Mouse (Mus musculus) forebrain, embryonic 11.5 days (tissue): Measurements from ENCODE around the gene Stx18. TPM values are rescaled to one million over a fixed set of nuclear protein-coding genes. Genes with fewer than 3 reads are reported as not detected.

Experiments
- ATAC-seq: fragments of 200-750 bp; cut with Nextera tagmentation; replicated peaks from 2 replicates; pipeline ENCODE4 v1.8.0; 2017; ENCODE audit warnings: moderate TSS enrichment; ENCODE audit not compliant: low FRiP score
- DNase-seq: peaks from one replicate; pipeline ENCODE4 v3.0.0-alpha.2; 2017; ENCODE audit warnings: low spot score
- H3K27ac ChIP-seq: fragments of 300-500 bp; sonication (generic); 2 replicates; pipeline ENCODE4 v1.5.1; 2014; ENCODE audit warnings: low read depth, low read length
- H3K27me3 ChIP-seq: fragments of 300-500 bp; sonication (generic); 2 replicates; pipeline ENCODE4 v1.6.1; 2014; ENCODE audit warnings: mild to moderate bottlenecking, low read length, mixed read lengths; ENCODE audit not compliant: control insufficient read depth, insufficient read depth
- H3K36me3 ChIP-seq: fragments of 300-500 bp; sonication (generic); 2 replicates; pipeline ENCODE4 v1.6.1; 2014; ENCODE audit warnings: mild to moderate bottlenecking, low read length, moderate library complexity, mixed read lengths; ENCODE audit not compliant: control insufficient read depth, insufficient read depth
- H3K4me1 ChIP-seq: fragments of 300-500 bp; sonication (generic); replicated peaks from 2 replicates; pipeline ENCODE4 v1.6.1; 2014; ENCODE audit warnings: low read length, mixed read lengths; ENCODE audit not compliant: control insufficient read depth, insufficient read depth
- H3K4me2 ChIP-seq: fragments of 300-500 bp; sonication (generic); 2 replicates; pipeline ENCODE4 v1.6.1; 2014; ENCODE audit warnings: low read depth, mild to moderate bottlenecking, low read length, moderate library complexity, mixed read lengths; ENCODE audit not compliant: severe bottlenecking
- H3K4me3 ChIP-seq: fragments of 300-500 bp; sonication (generic); 2 replicates; pipeline ENCODE4 v1.5.1; 2014; ENCODE audit warnings: low read depth, low read length
- H3K9ac ChIP-seq: fragments of 300-500 bp; sonication (generic); 2 replicates; pipeline ENCODE4 v1.6.1; 2014; ENCODE audit warnings: low read length
- H3K9me3 ChIP-seq: fragments of 300-500 bp; sonication (generic); 2 replicates; pipeline ENCODE4 v1.6.1; 2016; ENCODE audit warnings: low read length, mixed read lengths; ENCODE audit not compliant: control insufficient read depth
- WGBS: fragments of 180-500 bp; shearing (Covaris S2); extraction: QIAGEN DNeasy Blood & Tissue Kit; methylation state at CpG from one replicate; pipeline ENCODE4 v1.1.7; 2014; 5-methylcytosine and 5-hydroxymethylcytosine counted together
- polyA plus RNA-seq: library from polyadenylated mRNA; unstranded; fragments of >200 nt; fragmentation: Nextera tagmentation; extraction: Ambion mirVana; gene quantifications from 2 replicates; pipeline ENCODE4 v1.2.1, GENCODE M21; 2014

Stx18 gene
- polyA plus RNA-seq, 1 experiment from 2014 or later: 53.5 TPM

DNA sequence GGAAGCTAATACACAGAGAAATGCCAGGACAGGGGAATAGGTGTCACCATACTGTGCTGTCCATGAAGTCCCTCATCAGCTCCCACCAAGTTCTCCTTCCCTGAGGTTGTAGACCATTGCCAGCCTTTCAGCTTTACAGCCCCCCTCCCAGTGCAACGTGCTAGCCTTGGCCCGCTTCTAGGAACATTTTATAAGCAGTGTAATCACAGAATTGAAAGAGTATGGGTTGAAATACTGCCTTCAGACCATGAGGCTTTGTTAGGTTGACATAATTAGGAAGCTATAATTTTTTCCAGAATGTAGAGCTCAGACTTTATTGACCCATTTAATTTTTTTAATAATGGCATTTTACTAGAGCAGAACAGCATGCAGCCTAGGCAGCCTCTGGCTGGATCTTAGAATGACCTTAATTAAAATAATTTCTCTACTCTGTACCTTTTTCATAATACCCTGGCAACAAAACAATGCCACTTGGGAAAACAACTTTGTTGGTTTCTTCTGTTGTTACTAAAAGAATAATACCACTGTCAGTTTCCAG lies 60.7 kb downstream of the Stx18 start:
- Histone ChIP-seq H3K36me3 (no peaks in the 10 kb centered on the region), H3K9me3 (no peaks in the 10 kb centered on the region), H3K27me3 (no peaks in the 10 kb centered on the region), H3K4me3 (no peak overlapping the region), H3K4me2 (no peak overlapping the region), H3K27ac (no peak overlapping the region), H3K4me1 (no peaks in the 10 kb centered on the region), H3K9ac (no peak overlapping the region)
- ATAC-seq: no peak
- no peak for DNase-seq
- 75% methylated on average over 2 of the region's 2 CpGs for WGBS

- 76% methylated on average over 2 of the region's 2 CpGs for WGBS
- H3K27me3 ChIP-seq: no peaks in the 10 kb centered on the region
- no peak for ATAC-seq
- no peak overlapping the region for H3K9ac ChIP-seq
- H3K4me3 ChIP-seq: no peak overlapping the region
- H3K27ac ChIP-seq: no peak overlapping the region
- H3K36me3 ChIP-seq: no peaks in the 10 kb centered on the region; the same call in 1 of the 2 replicates
- H3K4me1 ChIP-seq: no peaks in the 10 kb centered on the region
- H3K9me3 ChIP-seq: no peaks in the 10 kb centered on the region
- no peak for DNase-seq
- no peak overlapping the region for H3K4me2 ChIP-seq
Observed at GRCm38 (mm10) chr5:38102945-38103344, 64.4 kb downstream of the Stx18 start.

- 93% methylated on average over 14 of the region's 14 CpGs for WGBS
- Histone ChIP-seq H3K4me3 (no peak overlapping the region), H3K36me3 (no peaks in the 10 kb centered on the region; the same call in 1 of the 2 replicates), H3K27ac (no peak overlapping the region), H3K9ac (no peak overlapping the region), H3K4me1 (no peaks in the 10 kb centered on the region), H3K4me2 (no peak overlapping the region), H3K27me3 (no peaks in the 10 kb centered on the region), H3K9me3 (no peaks in the 10 kb centered on the region)
- no peak for ATAC-seq
- no peak for DNase-seq
Observed at GRCm38 (mm10) chr5:38106080-38106697, 67.6 kb downstream of the Stx18 start.

DNA sequence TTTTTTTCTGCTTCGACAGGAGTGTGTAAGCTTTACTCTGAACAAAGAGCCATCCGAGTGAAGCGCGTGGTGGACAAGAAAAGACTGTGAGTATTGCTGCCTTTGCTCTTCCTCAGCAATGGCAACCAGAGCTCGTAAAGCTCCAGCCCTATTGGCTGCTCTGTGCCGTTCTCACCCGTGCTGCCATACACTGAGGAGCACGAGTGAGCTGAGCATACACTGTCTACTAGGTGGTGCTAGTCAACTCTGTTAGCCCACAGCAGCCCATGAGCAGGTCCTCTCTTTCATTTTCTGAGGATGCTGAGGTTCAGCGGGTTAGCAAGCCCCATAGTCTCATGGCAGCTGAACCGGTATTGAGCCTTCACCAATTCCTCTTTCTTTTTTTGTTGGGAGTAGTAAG lies 68.3 kb downstream of the Stx18 start:
- H3K4me1 ChIP-seq: no peaks in the 10 kb centered on the region
- H3K36me3 ChIP-seq: no peaks in the 10 kb centered on the region; the same call in 1 of the 2 replicates
- no peak overlapping the region for H3K9ac ChIP-seq
- H3K27me3 ChIP-seq: no peaks in the 10 kb centered on the region
- H3K4me3 ChIP-seq: no peak overlapping the region
- no peak overlapping the region for H3K4me2 ChIP-seq
- no peak overlapping the region for H3K27ac ChIP-seq
- H3K9me3 ChIP-seq: no peaks in the 10 kb centered on the region
- ATAC-seq (no peak), DNase-seq (no peak)
- WGBS: 90% methylated on average over 10 of the region's 10 CpGs

DNA sequence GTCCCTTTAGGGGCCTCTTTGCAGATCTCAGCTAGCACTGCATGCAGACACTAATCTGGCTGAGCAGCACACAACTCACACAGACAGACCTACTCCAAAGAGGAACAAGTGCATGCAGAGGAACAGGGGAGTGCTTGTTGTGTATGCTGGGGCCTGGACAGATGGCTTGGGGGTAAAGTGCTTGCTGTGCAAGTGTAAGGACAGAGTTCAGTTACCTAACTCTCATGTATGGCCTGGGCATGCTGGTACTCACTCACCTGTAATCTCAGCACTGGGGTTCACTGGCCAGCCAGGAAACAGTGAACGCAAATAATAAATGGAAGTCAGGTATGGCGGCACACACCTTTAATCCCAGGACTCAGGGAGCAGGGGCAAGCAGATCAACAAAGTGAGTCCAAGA lies 76.0 kb downstream of the Stx18 start:
- Histone ChIP-seq H3K9me3 (no peaks in the 10 kb centered on the region), H3K4me3 (no peak overlapping the region), H3K4me1 (no peaks in the 10 kb centered on the region), H3K9ac (no peak overlapping the region), H3K36me3 (no peaks in the 10 kb centered on the region), H3K27ac (no peak overlapping the region), H3K4me2 (no peak overlapping the region), H3K27me3 (no peaks in the 10 kb centered on the region)
- ATAC-seq: no peak
- WGBS: 97% methylated on average over 2 of the region's 2 CpGs
- DNase-seq: no peak

GRCm38 (mm10) chr5:38117056-38117455 lies 78.5 kb downstream of the Stx18 start:
- Histone ChIP-seq H3K9me3 (no peaks in the 10 kb centered on the region), H3K27me3 (no peaks in the 10 kb centered on the region), H3K36me3 (no peaks in the 10 kb centered on the region), H3K9ac (no peak overlapping the region), H3K27ac (no peak overlapping the region), H3K4me1 (no peaks in the 10 kb centered on the region), H3K4me2 (no peak overlapping the region), H3K4me3 (no peak overlapping the region)
- DNase-seq (no peak), ATAC-seq (no peak)
- 89% methylated on average over 1 of the region's 1 CpGs for WGBS

DNA sequence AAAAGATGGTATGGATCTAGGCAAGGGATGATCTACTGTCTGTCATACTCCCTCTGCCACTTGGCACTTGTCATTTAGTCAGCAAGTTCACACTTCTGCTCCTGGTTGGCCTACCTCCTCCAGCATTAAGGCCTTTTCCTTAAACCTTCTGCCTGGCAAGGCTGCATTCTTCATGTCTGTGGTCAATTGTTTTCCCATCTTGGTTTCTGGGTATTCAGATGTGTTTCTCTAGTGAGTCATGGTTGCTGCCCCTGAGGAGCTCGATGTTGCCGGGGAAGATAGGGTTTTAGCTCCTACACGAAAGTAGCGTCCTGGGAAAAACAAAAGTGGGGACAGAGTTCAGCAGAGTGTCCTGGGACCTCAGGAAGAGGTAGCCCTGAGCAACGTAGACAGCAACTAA lies 80.7 kb downstream of the Stx18 start:
- Histone ChIP-seq H3K27ac (no peak overlapping the region), H3K4me3 (no peak overlapping the region), H3K4me1 (no peaks in the 10 kb centered on the region), H3K9me3 (no peaks in the 10 kb centered on the region), H3K27me3 (no peaks in the 10 kb centered on the region), H3K36me3 (no peaks in the 10 kb centered on the region), H3K9ac (no peak overlapping the region), H3K4me2 (no peak overlapping the region)
- DNase-seq (no peak), ATAC-seq (no peak)
- 93% methylated on average over 5 of the region's 5 CpGs for WGBS

DNA sequence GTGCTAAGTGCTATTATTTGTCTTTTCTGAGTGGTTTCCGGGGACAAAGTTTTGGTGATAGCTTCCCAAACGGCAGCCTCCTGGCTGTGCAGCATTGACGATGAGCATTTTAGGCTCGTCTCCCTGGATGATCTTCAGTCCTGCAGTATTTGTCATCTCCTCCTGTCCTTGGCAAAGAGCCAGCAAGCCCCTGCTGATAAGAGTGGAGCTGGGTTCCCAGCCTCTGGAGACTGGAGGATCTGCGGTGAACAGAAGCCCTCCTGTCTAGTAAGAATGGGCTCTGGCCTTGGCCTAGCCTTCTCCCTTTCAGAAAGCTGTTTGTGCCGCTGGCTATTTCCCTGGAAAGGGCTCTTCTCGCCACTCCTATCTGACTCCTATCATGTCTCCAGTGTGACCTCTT lies 83.2 kb downstream of the Stx18 start:
- no peak overlapping the region for H3K27ac ChIP-seq
- no peaks in the 10 kb centered on the region for H3K36me3 ChIP-seq
- H3K9me3 ChIP-seq: no peaks in the 10 kb centered on the region
- H3K9ac ChIP-seq: no peak overlapping the region
- 88% methylated on average over 7 of the region's 7 CpGs for WGBS
- no peak overlapping the region for H3K4me3 ChIP-seq
- DNase-seq (no peak), ATAC-seq (no peak)
- no peak overlapping the region for H3K4me2 ChIP-seq
- H3K4me1 ChIP-seq: no peaks in the 10 kb centered on the region
- H3K27me3 ChIP-seq: no peaks in the 10 kb centered on the region
